Mouse (Mus musculus) thymus, adult 2 months (tissue): ENCODE measurements around the gene Abcg1. TPM values are rescaled to one million over a fixed set of nuclear protein-coding genes. Genes with fewer than 3 reads are reported as not detected.

Experiments
- DNase-seq: peaks from one replicate; pipeline ENCODE4 v3.0.0; 2021
- H3K27ac ChIP-seq: fragments of 200-500 bp; 2 replicates; pipeline ENCODE4 v1.5.1; 2012; ENCODE audit warnings: low read length, control low read depth; ENCODE audit not compliant: control insufficient read depth, insufficient read depth
- H3K27me3 ChIP-seq: fragments of 200-500 bp; 2 replicates; pipeline ENCODE4 v1.6.1; 2012; ENCODE audit warnings: mild to moderate bottlenecking, low read length, moderate library complexity, mixed read lengths; ENCODE audit not compliant: control insufficient read depth, insufficient read depth
- H3K36me3 ChIP-seq: fragments of 200-500 bp; 2 replicates; pipeline ENCODE4 v1.6.1; 2012; ENCODE audit warnings: mild to moderate bottlenecking, low read length, moderate library complexity; ENCODE audit not compliant: control insufficient read depth, insufficient read depth
- H3K4me1 ChIP-seq: fragments of 200-500 bp; replicated peaks from 2 replicates; pipeline ENCODE4 v1.6.1; 2012; ENCODE audit warnings: low read length; ENCODE audit not compliant: control insufficient read depth, insufficient read depth
- H3K4me3 ChIP-seq: fragments of 200-500 bp; 2 replicates; pipeline ENCODE4 v1.5.1; 2012; ENCODE audit warnings: mild to moderate bottlenecking, low read length, control low read depth, moderate library complexity; ENCODE audit not compliant: control insufficient read depth, insufficient read depth
- CTCF ChIP-seq: fragments of 200-500 bp; IDR thresholded peaks from 2 replicates; pipeline ENCODE4 v1.5.1; 2012; ENCODE audit warnings: mild to moderate bottlenecking, control low read depth, low read length, moderate library complexity, borderline replicate concordance; ENCODE audit not compliant: control insufficient read depth, poor library complexity, insufficient read depth; ENCODE audit errors: extremely low read depth
- POLR2A ChIP-seq: fragments of 200-500 bp; IDR thresholded peaks from 2 replicates; pipeline ENCODE4 v1.6.1; 2012; ENCODE audit warnings: mild to moderate bottlenecking, low read length, control low read depth, moderate library complexity; ENCODE audit not compliant: control insufficient read depth, poor library complexity, insufficient read depth; ENCODE audit errors: extremely low read depth
- WGBS: fragments of 180-500 bp; shearing (Covaris S2); methylation state at CpG from one replicate; pipeline ENCODE4 v1.1.7; 2018; 5-methylcytosine and 5-hydroxymethylcytosine counted together
- polyA plus RNA-seq: library from polyadenylated mRNA; depleted of rRNA; stranded (reverse); fragments of >200 nt; gene quantifications from 2 replicates; pipeline ENCODE4 v1.2.3, GENCODE M21; 2012

Abcg1 gene
- polyA plus RNA-seq, 1 experiment = 103 TPM

- no peak for DNase-seq
- H3K36me3 ChIP-seq = no peaks in the 10 kb centered on the region
- 95% methylated on average over 8 of the region's 8 CpGs for WGBS
These were observed 36.2 kb upstream of the Abcg1 start for GRCm38 (mm10) chr17:31021276-31021675.

GRCm38 (mm10) chr17:31024125-31024781 lies 33.2 kb upstream of the Abcg1 start:
- 79% methylated on average over 7 of the region's 7 CpGs for WGBS
- no peaks in the 10 kb centered on the region for H3K4me1 ChIP-seq
- no peaks in the 10 kb centered on the region for H3K27me3 ChIP-seq
- H3K4me3 ChIP-seq = no peak overlapping the region
- no peak for DNase-seq
- no peaks in the 10 kb centered on the region for H3K36me3 ChIP-seq
- no peak overlapping the region for H3K27ac ChIP-seq
- no peak for TF ChIP-seq CTCF
- TF ChIP-seq POLR2A = no peak

More at GRCm38 (mm10) chr17:31021276-31021675, 36.2 kb upstream of the Abcg1 start:
- Histone ChIP-seq H3K27ac (no peak overlapping the region), H3K27me3 (no peaks in the 10 kb centered on the region), H3K4me1 (no peaks in the 10 kb centered on the region), H3K4me3 (no peak overlapping the region)
- TF ChIP-seq CTCF (no peak), POLR2A (no peak)

GRCm38 (mm10) chr17:31024782-31025125 lies 32.7 kb upstream of the Abcg1 start:
- H3K27ac ChIP-seq = no peak overlapping the region

GRCm38 (mm10) chr17:31026986-31027385 lies 30.5 kb upstream of the Abcg1 start:
- 88% methylated on average over 6 of the region's 6 CpGs for WGBS
- Histone ChIP-seq H3K4me3 (no peak overlapping the region), H3K27me3 (no peaks in the 10 kb centered on the region), H3K27ac (no peak overlapping the region), H3K36me3 (no peaks in the 10 kb centered on the region), H3K4me1 (no peaks in the 10 kb centered on the region)
- no peak for TF ChIP-seq POLR2A
- TF ChIP-seq CTCF = no peak
- no peak for DNase-seq

More at GRCm38 (mm10) chr17:31024782-31025125, 32.7 kb upstream of the Abcg1 start:
- Histone ChIP-seq H3K27me3 (no peaks in the 10 kb centered on the region), H3K4me1 (no peaks in the 10 kb centered on the region), H3K4me3 (no peak overlapping the region), H3K36me3 (no peaks in the 10 kb centered on the region)
- TF ChIP-seq CTCF = no peak
- WGBS = 93% methylated on average over 5 of the region's 5 CpGs
- DNase-seq = no peak

GRCm38 (mm10) chr17:31027723-31028122 lies 29.8 kb upstream of the Abcg1 start:
- TF ChIP-seq CTCF = no peak
- no peak for TF ChIP-seq POLR2A
- Histone ChIP-seq H3K36me3 (no peaks in the 10 kb centered on the region), H3K4me1 (no peaks in the 10 kb centered on the region), H3K27me3 (no peaks in the 10 kb centered on the region), H3K4me3 (no peak overlapping the region), H3K27ac (no peak overlapping the region)
- no peak for DNase-seq
- 95% methylated on average over 6 of the region's 6 CpGs for WGBS

- no peak for DNase-seq
- H3K36me3 ChIP-seq = no peaks in the 10 kb centered on the region
- H3K27ac ChIP-seq = no peak overlapping the region
- peaks cover 8% of the 10 kb centered on the region for H3K4me1 ChIP-seq
- WGBS = 87% methylated on average over 9 of the region's 9 CpGs
- H3K4me3 ChIP-seq = no peak overlapping the region
- no peaks in the 10 kb centered on the region for H3K27me3 ChIP-seq
- TF ChIP-seq POLR2A (no peak), CTCF (no peak)
These were observed 28.6 kb upstream of the Abcg1 start for GRCm38 (mm10) chr17:31028821-31029370.
